Mouse (Mus musculus) liver, embryonic 13.5 days (tissue): Measurements from ENCODE around the gene Dnajc19. TPM values are rescaled to one million over a fixed set of nuclear protein-coding genes. Genes with fewer than 3 reads are reported as not detected.

Experiments used
- ATAC-seq: fragments of 200-750 bp; cut with Nextera tagmentation; 2 replicates; pipeline ENCODE4 v1.8.0; 2017; ENCODE audit warnings: low read depth, mild to moderate bottlenecking, moderate number of reproducible peaks, moderate library complexity
- DNase-seq: peaks from one replicate; pipeline ENCODE4 v3.0.0; 2022
- H3K27ac ChIP-seq: fragments of 300-500 bp; sonication (generic); 2 replicates; pipeline ENCODE4 v1.5.1; 2015; ENCODE audit warnings: moderate library complexity, mild to moderate bottlenecking, inconsistent platforms
- H3K27me3 ChIP-seq: fragments of 300-500 bp; sonication (generic); 2 replicates; pipeline ENCODE4 v1.6.1; 2015; ENCODE audit warnings: mild to moderate bottlenecking, inconsistent platforms
- H3K36me3 ChIP-seq: fragments of 300-500 bp; sonication (generic); 2 replicates; pipeline ENCODE4 v1.6.1; 2015; ENCODE audit warnings: mild to moderate bottlenecking, inconsistent platforms
- H3K4me1 ChIP-seq: fragments of 300-500 bp; sonication (generic); replicated peaks from 2 replicates; pipeline ENCODE4 v1.6.1; 2015; ENCODE audit warnings: inconsistent platforms
- H3K4me2 ChIP-seq: fragments of 300-500 bp; sonication (generic); 2 replicates; pipeline ENCODE4 v1.6.1; 2015; ENCODE audit warnings: inconsistent platforms, mild to moderate bottlenecking, moderate library complexity
- H3K4me3 ChIP-seq: fragments of 300-500 bp; sonication (generic); replicated peaks from 2 replicates; pipeline ENCODE4 v1.5.1; 2015; ENCODE audit warnings: mild to moderate bottlenecking, inconsistent platforms
- H3K9ac ChIP-seq: fragments of 300-500 bp; sonication (generic); 2 replicates; pipeline ENCODE4 v1.6.1; 2015; ENCODE audit warnings: mild to moderate bottlenecking, inconsistent platforms
- H3K9me3 ChIP-seq: fragments of 300-500 bp; sonication (generic); replicated peaks from 2 replicates; pipeline ENCODE4 v1.6.1; 2016; ENCODE audit warnings: inconsistent platforms
- WGBS: fragments of 180-500 bp; shearing (Covaris S2); methylation state at CpG from one replicate; pipeline ENCODE4 v1.1.7; 2015; ENCODE audit not compliant: insufficient replicate concordance; 5-methylcytosine and 5-hydroxymethylcytosine counted together
- polyA plus RNA-seq: library from polyadenylated mRNA; unstranded; fragments of >200 nt; fragmentation: Nextera tagmentation; extraction: Ambion mirVana; gene quantifications from 2 replicates; pipeline ENCODE4 v1.2.1, GENCODE M21; 2015

Dnajc19 gene
- polyA plus RNA-seq, result 164 and 176 TPM in 2 replicates

- peak within 1 kb of the TSS; percentile 77 for H3K27ac ChIP-seq
- peak within 1 kb of the TSS; percentile 82 for H3K9ac ChIP-seq
- peaks cover 16% of the 10 kb centered on the region for H3K36me3 ChIP-seq
- peak; percentile 91 for ATAC-seq
- H3K4me3 ChIP-seq, result peak within 1 kb of the TSS; percentile 77
- peak; percentile 84 for DNase-seq
- 1% methylated on average over 50 of the region's 50 CpGs for whole genome bisulfite sequencing
- H3K4me1 ChIP-seq, result peaks cover 43% of the 10 kb centered on the region
- no peaks in the 10 kb centered on the region for H3K9me3 ChIP-seq
- no peaks in the 10 kb centered on the region for H3K27me3 ChIP-seq
- peak within 1 kb of the TSS; percentile 70 for H3K4me2 ChIP-seq
Observed at GRCm38 (mm10) chr3:34080900-34081662, at the start of gene Dnajc19. TSS of gene Dnajc19 (minus strand) at chr3:34081321.

GRCm38 (mm10) chr3:34129957-34130356 lies 48.8 kb upstream of the Dnajc19 start:
- Histone ChIP-seq H3K9ac (no peak overlapping the region), H3K27me3 (no peaks in the 10 kb centered on the region), H3K4me3 (no peak overlapping the region), H3K27ac (no peak overlapping the region), H3K9me3 (no peaks in the 10 kb centered on the region), H3K36me3 (no peaks in the 10 kb centered on the region), H3K4me2 (no peak overlapping the region), H3K4me1 (no peaks in the 10 kb centered on the region)
- 34% methylated on average over 6 of the region's 6 CpGs for WGBS
- ATAC-seq (no peak), DNase-seq (no peak)

GRCm38 (mm10) chr3:34121311-34121710 lies 40.2 kb upstream of the Dnajc19 start:
- Histone ChIP-seq H3K4me2 (no peak overlapping the region), H3K36me3 (no peaks in the 10 kb centered on the region), H3K27ac (no peak overlapping the region), H3K9ac (no peak overlapping the region), H3K4me1 (no peaks in the 10 kb centered on the region), H3K9me3 (no peaks in the 10 kb centered on the region), H3K27me3 (no peaks in the 10 kb centered on the region), H3K4me3 (no peak overlapping the region)
- no peak for DNase-seq
- ATAC-seq, result no peak
- WGBS, result 70% methylated on average over 5 of the region's 5 CpGs

GRCm38 (mm10) chr3:34120791-34121190 lies 39.7 kb upstream of the Dnajc19 start:
- no peak for DNase-seq
- H3K4me3 ChIP-seq, result no peak overlapping the region
- no peaks in the 10 kb centered on the region for H3K4me1 ChIP-seq
- H3K9me3 ChIP-seq, result no peaks in the 10 kb centered on the region
- H3K36me3 ChIP-seq, result no peaks in the 10 kb centered on the region
- H3K9ac ChIP-seq, result no peak overlapping the region
- no peaks in the 10 kb centered on the region for H3K27me3 ChIP-seq
- H3K27ac ChIP-seq, result no peak overlapping the region
- 81% methylated on average over 3 of the region's 3 CpGs for WGBS
- H3K4me2 ChIP-seq, result no peak overlapping the region
- no peak for ATAC-seq

- DNase-seq (no peak), ATAC-seq (no peak)
- Histone ChIP-seq H3K9me3 (no peaks in the 10 kb centered on the region), H3K4me1 (no peaks in the 10 kb centered on the region), H3K4me2 (no peak overlapping the region), H3K4me3 (no peak overlapping the region), H3K27me3 (no peaks in the 10 kb centered on the region), H3K27ac (no peak overlapping the region), H3K36me3 (no peaks in the 10 kb centered on the region), H3K9ac (no peak overlapping the region)
- WGBS, result 47% methylated on average over 4 of the region's 4 CpGs
Observed at GRCm38 (mm10) chr3:34119869-34120268, 38.7 kb upstream of the Dnajc19 start.

- H3K36me3 ChIP-seq, result no peaks in the 10 kb centered on the region
- H3K4me3 ChIP-seq, result no peak overlapping the region
- no peak for DNase-seq
- no peaks in the 10 kb centered on the region for H3K4me1 ChIP-seq
- no peaks in the 10 kb centered on the region for H3K27me3 ChIP-seq
- H3K4me2 ChIP-seq, result no peak overlapping the region
- no peak overlapping the region for H3K27ac ChIP-seq
- H3K9me3 ChIP-seq, result no peaks in the 10 kb centered on the region
- 59% methylated on average over 6 of the region's 6 CpGs for WGBS
- H3K9ac ChIP-seq, result no peak overlapping the region
- ATAC-seq, result no peak
Observed at GRCm38 (mm10) chr3:34115806-34116205, 34.7 kb upstream of the Dnajc19 start.

- no peaks in the 10 kb centered on the region for H3K4me1 ChIP-seq
- ATAC-seq (no peak), DNase-seq (no peak)
- H3K4me2 ChIP-seq, result no peak overlapping the region
- H3K36me3 ChIP-seq, result no peaks in the 10 kb centered on the region
- 52% methylated on average over 11 of the region's 11 CpGs for WGBS
- no peak overlapping the region for H3K27ac ChIP-seq
- no peak overlapping the region for H3K9ac ChIP-seq
- H3K9me3 ChIP-seq, result no peaks in the 10 kb centered on the region
- H3K27me3 ChIP-seq, result no peaks in the 10 kb centered on the region; the same call in 1 of the 2 replicates
- H3K4me3 ChIP-seq, result no peak overlapping the region
Observed at GRCm38 (mm10) chr3:34111941-34112685, 31.0 kb upstream of the Dnajc19 start.

- no peak overlapping the region for H3K4me3 ChIP-seq
- DNase-seq (no peak), ATAC-seq (no peak)
- H3K9me3 ChIP-seq, result no peaks in the 10 kb centered on the region
- 36% methylated on average over 3 of the region's 3 CpGs for WGBS
- H3K9ac ChIP-seq, result no peak overlapping the region
- no peak overlapping the region for H3K4me2 ChIP-seq
- H3K27ac ChIP-seq, result no peak overlapping the region
- no peaks in the 10 kb centered on the region for H3K36me3 ChIP-seq
- peaks cover 22% of the 10 kb centered on the region for H3K27me3 ChIP-seq
- H3K4me1 ChIP-seq, result no peaks in the 10 kb centered on the region
Observed at GRCm38 (mm10) chr3:34107631-34108030, 26.5 kb upstream of the Dnajc19 start.

GRCm38 (mm10) chr3:34106421-34106820 lies 25.3 kb upstream of the Dnajc19 start:
- Histone ChIP-seq H3K9me3 (no peaks in the 10 kb centered on the region), H3K4me1 (no peaks in the 10 kb centered on the region), H3K27ac (no peak overlapping the region), H3K9ac (no peak overlapping the region), H3K27me3 (peaks cover 22% of the 10 kb centered on the region), H3K4me2 (no peak overlapping the region), H3K36me3 (no peaks in the 10 kb centered on the region), H3K4me3 (no peak overlapping the region)
- DNase-seq (no peak), ATAC-seq (no peak)
- WGBS, result 12% methylated on average over 9 of the region's 9 CpGs

GRCm38 (mm10) chr3:34103902-34104672 lies 23.0 kb upstream of the Dnajc19 start:
- ATAC-seq, result no peak
- 41% methylated on average over 7 of the region's 7 CpGs for WGBS
- H3K36me3 ChIP-seq, result no peaks in the 10 kb centered on the region
- no peak overlapping the region for H3K27ac ChIP-seq
- H3K9me3 ChIP-seq, result no peaks in the 10 kb centered on the region
- DNase-seq, result no peak
- H3K27me3 ChIP-seq, result peaks cover 22% of the 10 kb centered on the region
- no peak overlapping the region for H3K9ac ChIP-seq
- no peaks in the 10 kb centered on the region for H3K4me1 ChIP-seq
- H3K4me3 ChIP-seq, result no peak overlapping the region
- H3K4me2 ChIP-seq, result no peak overlapping the region

- H3K9ac ChIP-seq, result no peak overlapping the region
- no peak overlapping the region for H3K4me2 ChIP-seq
- no peaks in the 10 kb centered on the region for H3K9me3 ChIP-seq
- H3K27me3 ChIP-seq, result peaks cover 22% of the 10 kb centered on the region
- no peaks in the 10 kb centered on the region for H3K4me1 ChIP-seq
- ATAC-seq (no peak), DNase-seq (no peak)
- no peak overlapping the region for H3K4me3 ChIP-seq
- no peak overlapping the region for H3K27ac ChIP-seq
- 57% methylated on average over 2 of the region's 2 CpGs for WGBS
- no peaks in the 10 kb centered on the region for H3K36me3 ChIP-seq
Observed at GRCm38 (mm10) chr3:34102891-34103290, 21.8 kb upstream of the Dnajc19 start.
